Mouse (Mus musculus) layer of hippocampus, adult 2 months (tissue): ENCODE measurements around the gene Ube3b. TPM values are rescaled to one million over a fixed set of nuclear protein-coding genes. Genes with fewer than 3 reads are reported as not detected.

Experiments used
- DNase-seq, 2 experiments: peaks; one replicate each; pipeline ENCODE4 v3.0.0; 2022; ENCODE audit warnings: low spot score in 2 of 2
- H3K27ac ChIP-seq: fragments of 200-600 bp; 2 replicates; pipeline ENCODE4 v1.8.1; 2022
- H3K4me3 ChIP-seq: fragments of 200-600 bp; 2 replicates; pipeline ENCODE4 v1.8.1; 2022; ENCODE audit warnings: mild to moderate bottlenecking
- CTCF ChIP-seq: fragments of 200-600 bp; conservative IDR thresholded peaks from 2 replicates; pipeline ENCODE4 v1.8.1; 2022; ENCODE audit warnings: antibody characterized with exemption, mild to moderate bottlenecking, moderate library complexity
- long read RNA-seq, 2 experiments: library from polyadenylated mRNA; stranded (forward); transcript quantifications; one replicate each; pipeline ENCODE4 v2.0.0; 2021; ENCODE audit warnings: borderline mapping rate in 2 of 2
- total RNA-seq, 2 experiments: library from RNA; stranded (reverse); gene quantifications; 2 replicates each; pipeline ENCODE4 v1.2.3; 2021

The Ube3b gene
- 10 to 100 TPM; 80.8 to 85.6 TPM for total RNA-seq
- long read RNA-seq, experiment 1, full-length matches to known transcripts, result 25 of 53 reads
- long read RNA-seq, experiment 1, partial matches to known transcripts, result 18 of 53 reads
- long read RNA-seq, experiment 1, other reads (novel, unspliced or antisense), result 10 of 53 reads
- long read RNA-seq, experiment 2, full-length matches to known transcripts, result 63 of 100 reads
- long read RNA-seq, experiment 2, partial matches to known transcripts, result 24 of 100 reads
- long read RNA-seq, experiment 2, other reads (novel, unspliced or antisense), result 13 of 100 reads

GRCm38 (mm10) chr5:114380209-114381012 lies at the start of gene Ube3b, which contains the start of gene Kctd10:
Gene Ube3b, plus strand, starts transcription at chr5:114380607.
Gene Kctd10, minus strand, starts transcription at chr5:114380508.
- H3K4me3 ChIP-seq, result peak within 1 kb of the TSS; percentile 82
- peak; percentile 69 to 72 for DNase-seq
- no peak for TF ChIP-seq CTCF
- H3K27ac ChIP-seq, result peak within 1 kb of the TSS; percentile 97

DNA sequence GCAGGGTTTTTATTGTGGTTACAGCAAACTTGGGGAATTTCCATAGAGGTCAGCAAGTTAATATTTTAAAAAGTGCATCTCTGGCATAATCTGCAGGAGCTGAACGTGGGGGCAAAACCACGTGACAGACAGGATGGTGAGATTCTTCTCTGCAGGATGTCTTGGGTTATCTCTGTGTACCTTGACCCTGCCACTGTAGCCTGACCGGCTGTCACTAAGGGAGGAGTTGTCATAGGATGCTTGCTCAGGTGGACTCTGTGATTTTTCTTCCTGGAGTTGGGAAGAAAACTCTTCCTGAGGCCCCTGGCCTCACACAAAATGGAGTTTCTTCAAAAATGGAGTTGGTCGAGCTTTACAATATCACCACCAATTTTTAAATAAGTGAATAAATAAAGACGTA lies 37.4 kb upstream of the Ube3b start:
- no peak for TF ChIP-seq CTCF
- H3K27ac ChIP-seq, result no peak overlapping the region
- no peak overlapping the region for H3K4me3 ChIP-seq
- DNase-seq, result no peak

DNA sequence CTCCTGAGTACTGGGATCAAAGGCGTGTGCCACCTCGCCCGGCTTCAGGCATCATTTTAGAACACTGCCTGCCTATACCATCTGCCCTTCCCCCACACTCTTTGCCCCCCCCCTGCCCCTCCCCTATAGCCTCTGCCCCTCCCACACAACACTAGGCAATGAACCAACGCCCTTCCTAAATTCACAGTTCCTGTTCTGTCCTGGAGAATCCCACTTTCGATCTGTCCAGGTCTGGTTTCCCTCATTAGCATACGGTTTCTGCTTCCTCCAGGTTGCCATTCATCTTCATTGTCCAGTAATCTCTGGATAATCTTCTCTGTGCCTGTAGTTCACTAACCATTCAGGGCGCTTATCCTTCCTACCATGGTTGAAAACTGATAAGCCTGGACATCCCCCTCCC lies 36.8 kb upstream of the Ube3b start:
- no peak overlapping the region for H3K4me3 ChIP-seq
- H3K27ac ChIP-seq, result no peak overlapping the region
- no peak for TF ChIP-seq CTCF
- DNase-seq, result no peak

- TF ChIP-seq CTCF, result no peak
- Histone ChIP-seq H3K27ac (no peak overlapping the region), H3K4me3 (no peak overlapping the region)
- no peak for DNase-seq
These were observed 34.9 kb upstream of the Ube3b start for GRCm38 (mm10) chr5:114345538-114345937.

- Histone ChIP-seq H3K27ac (no peak overlapping the region), H3K4me3 (no peak overlapping the region)
- DNase-seq, result no peak
- no peak for TF ChIP-seq CTCF
These were observed 33.4 kb upstream of the Ube3b start for GRCm38 (mm10) chr5:114347005-114347404.

- Histone ChIP-seq H3K4me3 (no peak overlapping the region), H3K27ac (no peak overlapping the region)
- TF ChIP-seq CTCF, result peak; percentile 41
- no peak for DNase-seq
These were observed 28.9 kb upstream of the Ube3b start for GRCm38 (mm10) chr5:114351490-114351889.

GRCm38 (mm10) chr5:114356250-114356935 lies 24.0 kb upstream of the Ube3b start:
- Histone ChIP-seq H3K4me3 (no peak overlapping the region; the same call in 1 of the 2 replicates), H3K27ac (peak overlapping the region; percentile 80)
- DNase-seq, result peak; percentile 56 to 57
- TF ChIP-seq CTCF, result peak; percentile 87

- Histone ChIP-seq H3K4me3 (peak overlapping the region; percentile 30; the same call in 1 of the 2 replicates), H3K27ac (peak overlapping the region; percentile 80)
- no peak for TF ChIP-seq CTCF
- DNase-seq, result peak; percentile 49 to 53
These were observed 23.3 kb upstream of the Ube3b start for GRCm38 (mm10) chr5:114356936-114357751.

DNA sequence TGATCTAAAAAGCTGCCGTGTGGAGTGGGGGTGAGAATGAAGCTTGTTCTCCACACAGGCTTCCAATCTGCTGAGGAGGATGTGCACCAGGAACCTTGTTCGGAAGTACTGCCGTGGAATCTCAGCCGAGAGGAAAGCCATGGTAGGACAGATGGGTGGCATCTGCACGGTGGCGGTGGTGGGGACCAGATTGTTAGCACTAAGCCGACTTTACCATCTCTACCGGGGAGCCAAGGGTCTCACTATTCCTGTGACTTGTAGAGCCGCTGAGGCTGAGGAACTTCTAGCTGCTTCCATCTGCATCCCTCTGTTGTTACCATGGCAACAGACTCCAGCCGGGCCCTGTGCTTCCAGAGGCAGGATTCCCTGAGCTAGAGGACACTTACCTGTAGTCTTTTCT lies 21.6 kb upstream of the Ube3b start:
- peak; percentile 63 to 75 for DNase-seq
- H3K27ac ChIP-seq, result peak overlapping the region; percentile 80
- H3K4me3 ChIP-seq, result no peak overlapping the region
- TF ChIP-seq CTCF, result no peak

DNA sequence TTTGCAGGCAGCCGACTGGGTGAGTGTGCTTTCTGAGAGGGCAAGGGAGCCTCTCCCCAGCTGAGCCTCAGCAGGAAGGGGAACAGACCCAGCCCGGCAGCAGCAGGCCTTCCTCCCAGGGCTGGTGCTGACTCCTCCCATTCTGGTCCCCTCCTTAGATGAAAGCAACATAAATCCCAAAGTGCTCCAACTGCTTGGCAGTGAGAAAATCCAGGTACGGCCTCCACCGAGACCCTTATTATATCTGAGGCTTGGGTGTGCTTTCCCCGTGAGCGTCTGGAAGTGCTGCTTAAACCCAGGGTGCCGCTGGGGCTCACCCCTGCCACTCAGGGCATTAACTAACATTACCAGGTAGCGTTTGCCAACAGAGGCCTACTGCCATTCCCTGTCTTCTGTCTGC lies 20.8 kb upstream of the Ube3b start:
- TF ChIP-seq CTCF, result no peak
- H3K4me3 ChIP-seq, result no peak overlapping the region
- H3K27ac ChIP-seq, result peak overlapping the region; percentile 80; the same call in 1 of the 2 replicates
- DNase-seq, result no peak

DNA sequence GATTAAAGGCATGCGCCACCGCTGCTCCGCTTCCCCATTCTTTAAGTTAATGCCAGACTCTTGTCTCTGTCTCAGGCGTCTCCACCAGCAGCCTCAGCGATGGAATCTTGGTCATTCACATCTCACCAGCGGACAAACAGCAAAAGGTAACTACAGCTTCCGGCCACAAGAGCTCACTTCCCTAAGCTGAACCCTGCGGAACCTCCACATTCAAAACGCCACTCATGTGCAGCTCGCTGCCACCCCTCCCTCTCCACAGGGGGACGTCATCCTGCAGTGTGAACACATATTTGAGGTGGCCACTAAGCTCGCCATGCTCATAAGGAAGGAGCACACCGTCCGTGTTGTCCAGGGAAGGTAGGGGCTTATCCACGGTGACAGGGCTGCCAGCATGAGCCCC lies 19.4 kb upstream of the Ube3b start:
- DNase-seq, result no peak
- TF ChIP-seq CTCF, result no peak

GRCm38 (mm10) chr5:114365043-114365752 lies 15.2 kb upstream of the Ube3b start:
- H3K27ac ChIP-seq, result no peak overlapping the region
- H3K4me3 ChIP-seq, result no peak overlapping the region
- no peak for TF ChIP-seq CTCF
- no peak for DNase-seq

More for the DNA sequence above, 19.4 kb upstream of the Ube3b start:
- Histone ChIP-seq H3K4me3 (no peak overlapping the region), H3K27ac (no peak overlapping the region)
